16 mouse cellular contexts compared by ENCODE assay signal in the genomic region with DNA sequence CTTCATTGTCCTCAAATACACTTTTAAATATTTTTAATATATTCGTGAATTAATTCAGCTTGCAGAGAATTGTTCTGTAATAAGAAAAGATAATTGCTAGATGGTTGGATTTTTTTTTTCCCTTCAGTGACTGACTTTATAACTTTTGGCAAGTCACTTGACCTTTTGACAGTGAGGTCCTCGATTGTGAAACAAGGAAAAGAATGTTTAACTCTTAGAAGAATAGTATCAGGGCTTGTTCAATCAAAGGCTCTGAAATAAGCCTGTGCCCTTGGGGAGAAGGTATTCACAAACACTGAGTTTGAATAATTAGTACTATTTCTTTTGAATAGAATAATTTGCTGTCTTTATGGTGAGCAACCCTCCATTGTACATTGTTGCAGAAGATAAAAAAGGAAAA. TPM values are rescaled to one million over a fixed set of nuclear protein-coding genes. Genes with fewer than 3 reads are reported as not detected.
DNase-seq lines count a peak whose midpoint lies in the region; ATAC-seq and TF ChIP-seq lines count a peak whose summit lies in the region.
"Had no signal": no experiment of that assay in that cellular context is flagged by ENCODE, and none has a peak within 500 bp of the region (broad histone marks: within the 10 kb centered on the region; RNA-seq: fewer than 3 reads in every experiment).

No protein-coding gene starts in this region.

- no peaks in the 10 kb centered on the region for H3K9me3 ChIP-seq in forebrain, postnatal 0 days (ENCODE audit: low read length)
- no peaks in the 10 kb centered on the region for H3K9me3 ChIP-seq in forebrain, embryonic 15.5 days
- no peaks in the 10 kb centered on the region for H3K9me3 ChIP-seq in midbrain, embryonic 10.5 days (replicated peaks)
- H3K9me3 ChIP-seq: hindbrain, embryonic 15.5 days; limb, embryonic 10.5 days had no signal

- TF ChIP-seq CTCF in forebrain, postnatal 0 days (IDR thresholded peaks at IDR 0.05; ENCODE audit: low read depth): no peak

- H3K4me2 ChIP-seq in forebrain, postnatal 0 days (ENCODE audit: low read depth): no peak overlapping the region
- H3K4me2 ChIP-seq in forebrain, embryonic 15.5 days (replicated peaks): no peak overlapping the region
- H3K4me2 ChIP-seq: hindbrain, embryonic 15.5 days had no signal

- no peaks in the 10 kb centered on the region for H3K4me1 ChIP-seq in forebrain, postnatal 0 days (ENCODE audit: insufficient read depth)
- no peaks in the 10 kb centered on the region for H3K4me1 ChIP-seq in forebrain, embryonic 15.5 days
- peaks cover 23% of the 10 kb centered on the region for H3K4me1 ChIP-seq in midbrain, embryonic 10.5 days
- H3K4me1 ChIP-seq: hindbrain, embryonic 15.5 days; limb, embryonic 10.5 days had no signal

- no peaks in the 10 kb centered on the region for H3K36me3 ChIP-seq in forebrain, postnatal 0 days (ENCODE audit: insufficient read depth)
- no peaks in the 10 kb centered on the region for H3K36me3 ChIP-seq in forebrain, embryonic 15.5 days
- no peaks in the 10 kb centered on the region for H3K36me3 ChIP-seq in midbrain, embryonic 10.5 days
- H3K36me3 ChIP-seq: hindbrain, embryonic 15.5 days; limb, embryonic 10.5 days had no signal

- peak; percentile 40; the same call in 1 of the 2 replicates for ATAC-seq in forebrain, postnatal 0 days
- no peak for ATAC-seq in forebrain, embryonic 15.5 days (replicated peaks)
- ATAC-seq: activated CD4-positive, CD25-positive, alpha-beta regulatory T cell, adult 4 months had no signal

- H3K9ac ChIP-seq in forebrain, postnatal 0 days: no peak overlapping the region
- no peak overlapping the region for H3K9ac ChIP-seq in forebrain, embryonic 15.5 days (replicated peaks)
- H3K9ac ChIP-seq: hindbrain, embryonic 15.5 days; liver, embryonic 14.5 days had no signal

- no peak overlapping the region for H3K4me3 ChIP-seq in forebrain, postnatal 0 days (ENCODE audit: low read depth, low read length)
- no peak overlapping the region for H3K4me3 ChIP-seq in forebrain, embryonic 15.5 days
- H3K4me3 ChIP-seq in midbrain, embryonic 10.5 days: no peak overlapping the region
- H3K4me3 ChIP-seq: erythroblast, embryonic 14.5 days; hindbrain, embryonic 15.5 days; limb, embryonic 10.5 days; myocyte had no signal

- DNase-seq in forebrain, postnatal 0 days: no peak
- DNase-seq in kidney, adult 9 months: peak; percentile 26
- DNase-seq in kidney, postnatal 10 days: no peak
- DNase-seq in adipocyte (ENCODE audit: low spot score): peak; percentile 56
- DNase-seq in lung, postnatal 10 days: peak; percentile 23
- DNase-seq in thymus, postnatal 10 days (ENCODE audit: low spot score in 2 of 2): no peak
- no peak for DNase-seq in midbrain, embryonic 10.5 days (ENCODE audit: low spot score)
- DNase-seq: cerebellum, adult 11-12 months; layer of hippocampus, postnatal 36 days had no signal

- no peak overlapping the region for H3K27ac ChIP-seq in forebrain, postnatal 0 days (ENCODE audit: low read depth, low read length)
- H3K27ac ChIP-seq in forebrain, embryonic 15.5 days (replicated peaks): no peak overlapping the region; the same call in 1 of the 2 replicates
- H3K27ac ChIP-seq in midbrain, embryonic 10.5 days (replicated peaks): no peak overlapping the region
- H3K27ac ChIP-seq: hindbrain, embryonic 15.5 days; limb, embryonic 10.5 days; liver, embryonic 14.5 days had no signal

- WGBS in forebrain, postnatal 0 days: 36% methylated on average over 2 of the region's 2 CpGs
- 38% methylated on average over 2 of the region's 2 CpGs for WGBS in forebrain, embryonic 15.5 days
- 55% methylated on average over 2 of the region's 2 CpGs for WGBS in midbrain, embryonic 10.5 days

- H3K27me3 ChIP-seq in forebrain, postnatal 0 days (ENCODE audit: insufficient read depth, low read length): no peaks in the 10 kb centered on the region
- H3K27me3 ChIP-seq in forebrain, embryonic 15.5 days: no peaks in the 10 kb centered on the region
- no peaks in the 10 kb centered on the region for H3K27me3 ChIP-seq in midbrain, embryonic 10.5 days (ENCODE audit: low read depth, poor library complexity, severe bottlenecking)
- H3K27me3 ChIP-seq: hindbrain, embryonic 15.5 days had no signal

RNA-seq across cellular contexts. Expression of a gene that starts 21.9 kb away (rescaled TPM):
- total RNA-seq in forebrain, postnatal 0 days (2014; rRNA removed): 25.2 and 42.4 TPM in 2 replicates
- 9.7 and 9.8 TPM in 2 replicates for polyA plus RNA-seq in forebrain, postnatal 0 days (2015; fragmentation: Nextera tagmentation; extraction: Ambion mirVana)
- 14.5 and 14.7 TPM in 2 replicates for polyA plus RNA-seq in forebrain, embryonic 15.5 days (2015; fragmentation: Nextera tagmentation; extraction: Ambion mirVana)
- polyA plus RNA-seq in midbrain, embryonic 10.5 days (2016; fragmentation: Nextera tagmentation; extraction: Ambion mirVana): 21.2 and 22.7 TPM in 2 replicates

Comparison
In these comparisons a context has a peak if more than half of its experiments do, and no peak if none do; other contexts are left out.
1. DNase-seq: peak in kidney, adult 9 months (single experiment), adipocyte (single experiment) and lung, postnatal 10 days (single experiment); none in forebrain, postnatal 0 days (single experiment), kidney, postnatal 10 days (single experiment), thymus, postnatal 10 days (0 of 2) and midbrain, embryonic 10.5 days (single experiment).